Mouse (Mus musculus) adrenal gland, postnatal 4 days (tissue): ENCODE measurements around the gene Ddx18. TPM values are rescaled to one million over a fixed set of nuclear protein-coding genes. Genes with fewer than 3 reads are reported as not detected.

Experiments
- DNase-seq, 2 experiments: peaks; one replicate each; pipeline ENCODE4 v3.0.0; 2021 to 2022; ENCODE audit warnings: low spot score in 2 of 2, mixed read lengths in 2 of 2
- long read RNA-seq, 2 experiments: library from polyadenylated mRNA; stranded (forward); transcript quantifications; one replicate each; pipeline ENCODE4 v2.0.0; 2021
- total RNA-seq, 2 experiments: library from RNA; stranded (reverse); gene quantifications; 2 replicates each; pipeline ENCODE4 v1.2.3; 2021

Gene Ddx18
- 10 to 100 TPM; 43.3 to 46.9 TPM for total RNA-seq
- long read RNA-seq, experiment 1, transcript Ddx18-201 (13 exons, 2,258 nt): major isoform, 28 of 32 reads
- long read RNA-seq, experiment 1, partial matches to known transcripts: 3 of 32 reads
- long read RNA-seq, experiment 1, other reads (novel, unspliced or antisense): 1 of 32 reads
- long read RNA-seq, experiment 2, transcript Ddx18-201 (13 exons, 2,258 nt): major isoform, 37 of 61 reads
- long read RNA-seq, experiment 2, partial matches to known transcripts: 20 of 61 reads
- long read RNA-seq, experiment 2, other reads (novel, unspliced or antisense): 4 of 61 reads

GRCm38 (mm10) chr1:121567521-121568489 lies at the start of gene Ddx18:
Ddx18 (minus strand) TSS chr1:121567989.
- DNase-seq: peak; percentile 91 to 98

GRCm38 (mm10) chr1:121608000-121608399 lies 40.2 kb upstream of the Ddx18 start:
- DNase-seq: no peak

GRCm38 (mm10) chr1:121605118-121605517 lies 37.3 kb upstream of the Ddx18 start:
- DNase-seq: no peak

- no peak for DNase-seq
Measured at GRCm38 (mm10) chr1:121601893-121602292, 34.1 kb upstream of the Ddx18 start.

- no peak for DNase-seq
Measured at GRCm38 (mm10) chr1:121601084-121601483, 33.3 kb upstream of the Ddx18 start.

- no peak for DNase-seq
Measured at GRCm38 (mm10) chr1:121598421-121598820, 30.6 kb upstream of the Ddx18 start.

- no peak for DNase-seq
Measured at GRCm38 (mm10) chr1:121596951-121597625, 29.3 kb upstream of the Ddx18 start.

- no peak for DNase-seq
Measured at GRCm38 (mm10) chr1:121584838-121585237, 17.0 kb upstream of the Ddx18 start.

- no peak for DNase-seq
Measured at GRCm38 (mm10) chr1:121581133-121581855, 13.5 kb upstream of the Ddx18 start.

- DNase-seq: no peak
Measured at GRCm38 (mm10) chr1:121577491-121577890, 9.7 kb upstream of the Ddx18 start.

- DNase-seq: no peak
Measured at GRCm38 (mm10) chr1:121570522-121570921, 2.7 kb upstream of the Ddx18 start.

GRCm38 (mm10) chr1:121557861-121558260 lies 9.9 kb downstream of the Ddx18 start:
- DNase-seq: no peak

- no peak for DNase-seq
Measured at GRCm38 (mm10) chr1:121551457-121551835, 16.3 kb downstream of the Ddx18 start.

- no peak for DNase-seq
Measured at GRCm38 (mm10) chr1:121550801-121551456, 16.9 kb downstream of the Ddx18 start.

- DNase-seq: no peak
Measured at GRCm38 (mm10) chr1:121549456-121549855, 18.3 kb downstream of the Ddx18 start.

GRCm38 (mm10) chr1:121548667-121549066 lies 19.1 kb downstream of the Ddx18 start:
- DNase-seq: no peak

GRCm38 (mm10) chr1:121546844-121547243 lies 20.9 kb downstream of the Ddx18 start:
- DNase-seq: no peak

- no peak for DNase-seq
Measured at GRCm38 (mm10) chr1:121540361-121540760, 27.4 kb downstream of the Ddx18 start.

GRCm38 (mm10) chr1:121531439-121531838 lies 36.4 kb downstream of the Ddx18 start:
- no peak for DNase-seq

- DNase-seq: no peak
Measured at GRCm38 (mm10) chr1:121529286-121529685, 38.5 kb downstream of the Ddx18 start.

GRCm38 (mm10) chr1:121528399-121528720 lies 39.4 kb downstream of the Ddx18 start, which contains the start of gene Htr5b:
Htr5b (minus strand) TSS chr1:121528465.
- no peak for DNase-seq
